Mouse (Mus musculus) kidney, postnatal 4 days (tissue): ENCODE data around the gene Cyp2d22.
"Not testable (repeated sequence)": the region's sequence is repeated elsewhere in the genome, so short reads cannot be mapped to it uniquely, and the experiment has no call there.

ENCODE experiments used
- DNase-seq, 2 experiments: peaks; one replicate each; pipeline ENCODE4 v3.0.0; 2021; ENCODE audit warnings: mixed read lengths in 2 of 2

The Cyp2d22 gene

GRCm38 (mm10) chr15:82379871-82380713 lies at the start of gene Cyp2d22:
Gene Cyp2d22 (minus strand): TSS chr15:82380260.
- DNase-seq = peak; percentile 64 to 76

GRCm38 (mm10) chr15:82423471-82423870 lies 43.4 kb upstream of the Cyp2d22 start:
- DNase-seq = no peak

- no peak for DNase-seq
Observed at GRCm38 (mm10) chr15:82422935-82423334, 42.9 kb upstream of the Cyp2d22 start.

GRCm38 (mm10) chr15:82418616-82419015 lies 38.6 kb upstream of the Cyp2d22 start:
- DNase-seq = no peak

- DNase-seq = peak; percentile 88 to 93
Observed at GRCm38 (mm10) chr15:82416797-82417789, 37.0 kb upstream of the Cyp2d22 start.

GRCm38 (mm10) chr15:82407536-82407935 lies 27.5 kb upstream of the Cyp2d22 start:
- DNase-seq = no peak

- DNase-seq = no peak
Observed at GRCm38 (mm10) chr15:82406981-82407380, 26.9 kb upstream of the Cyp2d22 start, which contains the start of gene Cyp2d10. Gene Cyp2d10 (minus strand): TSS chr15:82407195.

- no peak for DNase-seq
Observed at GRCm38 (mm10) chr15:82404163-82404562, 24.1 kb upstream of the Cyp2d22 start.

GRCm38 (mm10) chr15:82403606-82404005 lies 23.5 kb upstream of the Cyp2d22 start:
- DNase-seq = no peak

- no peak for DNase-seq
Observed at GRCm38 (mm10) chr15:82402741-82403140, 22.7 kb upstream of the Cyp2d22 start.

GRCm38 (mm10) chr15:82402106-82402505 lies 22.0 kb upstream of the Cyp2d22 start:
- no peak for DNase-seq

GRCm38 (mm10) chr15:82401516-82401915 lies 21.5 kb upstream of the Cyp2d22 start:
- DNase-seq = no peak

GRCm38 (mm10) chr15:82395955-82396354 lies 15.9 kb upstream of the Cyp2d22 start:
- not testable (repeated sequence) for DNase-seq

- DNase-seq = not testable (repeated sequence)
Observed at GRCm38 (mm10) chr15:82393922-82394321, 13.9 kb upstream of the Cyp2d22 start, which contains the start of gene Cyp2d11. Gene Cyp2d11 (minus strand): TSS chr15:82394022.

GRCm38 (mm10) chr15:82389916-82390315 lies 9.9 kb upstream of the Cyp2d22 start:
- not testable (repeated sequence) for DNase-seq

GRCm38 (mm10) chr15:82385729-82386128 lies 5.7 kb upstream of the Cyp2d22 start:
- no peak for DNase-seq

- DNase-seq = no peak
Observed at GRCm38 (mm10) chr15:82382441-82382840, 2.4 kb upstream of the Cyp2d22 start.

- DNase-seq = peak in 1 of 2 experiments; percentile 12
Observed at GRCm38 (mm10) chr15:82380714-82381062, 628 bp upstream of the Cyp2d22 start.

- DNase-seq = no peak
Observed at GRCm38 (mm10) chr15:82379511-82379870, 569 bp downstream of the Cyp2d22 start.

GRCm38 (mm10) chr15:82378261-82379180 lies 1.5 kb downstream of the Cyp2d22 start:
- DNase-seq = peak in 1 of 2 experiments; percentile 26

- DNase-seq = no peak
Observed at GRCm38 (mm10) chr15:82377701-82378100, 2.4 kb downstream of the Cyp2d22 start.
